Mouse (Mus musculus): ENCODE data around the gene Pde6d. TPM values are rescaled to one million over a fixed set of nuclear protein-coding genes. Genes with fewer than 3 reads are reported as not detected.
"Not testable (repeated sequence)": the region's sequence is repeated elsewhere in the genome, so short reads cannot be mapped to it uniquely, and the experiment has no call there.

Pde6d gene
- polyA plus RNA-seq, 1 experiment from 2014 or later, result 44.0 TPM

DNA sequence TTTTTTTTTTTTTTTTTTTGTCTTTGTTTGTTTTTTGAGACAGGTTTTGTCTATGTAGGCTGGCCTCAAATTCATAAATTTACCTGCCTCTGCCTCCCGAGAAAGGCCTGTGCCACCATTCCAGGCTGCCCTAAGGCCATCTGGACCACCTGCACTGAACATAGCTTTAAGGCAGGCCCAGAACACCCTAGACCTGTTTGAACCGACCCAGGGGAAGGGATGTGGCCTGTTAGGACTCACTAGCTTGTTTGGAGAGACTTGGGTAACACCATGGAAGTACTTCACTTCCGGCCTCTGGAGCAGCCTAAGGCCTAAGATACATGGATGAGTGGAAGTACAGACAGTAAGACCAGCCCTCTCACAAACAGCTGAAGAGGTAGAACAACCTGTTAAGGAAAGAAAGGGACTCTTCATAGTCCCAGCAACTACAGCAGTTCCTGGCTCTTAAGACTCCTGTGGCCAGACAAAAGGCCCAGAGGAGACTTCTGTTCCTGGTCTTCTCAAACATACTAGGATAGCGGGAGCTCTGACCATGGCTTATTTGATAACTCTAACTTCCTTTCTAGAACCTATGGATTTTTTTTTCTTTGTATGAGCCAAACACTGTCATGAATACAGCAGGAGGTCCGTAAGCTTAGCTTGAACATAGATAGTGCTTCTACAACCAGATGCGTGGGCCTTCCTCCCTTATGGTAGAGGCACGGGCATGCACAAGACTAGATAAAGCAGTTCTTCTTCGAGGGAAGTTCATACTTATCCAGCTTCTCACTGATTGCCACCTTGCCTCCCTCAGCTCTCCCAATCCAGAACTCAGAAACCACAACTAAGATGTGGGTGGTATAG lies 58.4 kb downstream of the Pde6d start:
- peak overlapping the region; percentile 98 for H3K27ac ChIP-seq
- 43% methylated on average over 8 of the region's 8 CpGs for WGBS (ENCODE audit: insufficient replicate concordance)
- H3K4me2 ChIP-seq, result peak overlapping the region; percentile 93
- H3K4me1 ChIP-seq, result peaks cover 47% of the 10 kb centered on the region
- H3K9ac ChIP-seq, result peak overlapping the region; percentile 45; the same call in 1 of the 2 replicates
- H3K9me3 ChIP-seq (replicated peaks), result no peaks in the 10 kb centered on the region
- peaks cover 17% of the 10 kb centered on the region for H3K36me3 ChIP-seq
- H3K4me3 ChIP-seq, result no peak overlapping the region; the same call in 1 of the 2 replicates
- 0 out of 2 replicates have a peak, but pooled peaks cover 2% of the 10 kb centered on the region for H3K27me3 ChIP-seq (replicated peaks)
- ATAC-seq, result peak; percentile 23

DNA sequence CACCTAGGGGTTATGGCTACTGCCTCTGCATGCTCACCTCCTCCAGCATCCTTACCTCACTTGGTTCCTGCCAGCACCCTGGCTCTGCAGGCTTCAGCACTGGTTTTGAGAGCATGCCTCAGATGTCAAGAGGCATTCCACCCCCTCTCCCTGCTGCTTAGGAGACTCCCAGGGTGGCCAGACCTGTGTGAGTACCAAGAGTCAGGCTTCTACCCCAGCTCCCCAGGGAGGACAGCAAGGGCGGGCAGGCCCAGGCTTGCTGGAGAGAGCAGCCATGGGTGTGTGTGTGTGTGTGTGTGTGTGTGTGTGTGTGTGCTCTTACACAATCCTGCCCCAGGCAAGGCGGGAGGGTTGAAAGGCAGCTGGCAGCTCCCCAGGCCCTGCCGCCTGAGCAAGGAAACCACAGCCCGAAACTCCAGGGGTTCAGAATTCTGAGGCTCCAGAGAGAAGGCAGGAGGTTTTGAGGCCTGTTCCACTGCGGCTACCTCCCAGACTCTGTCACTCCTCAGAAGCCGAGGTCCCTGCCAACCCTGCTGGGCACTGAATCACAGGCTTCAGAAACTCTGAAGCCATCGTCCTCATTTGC lies 60.0 kb downstream of the Pde6d start:
- Histone ChIP-seq H3K36me3 (0 out of 2 replicates have a peak, but pooled peaks cover 2% of the 10 kb centered on the region), H3K27me3 (replicated peaks) (0 out of 2 replicates have a peak, but pooled peaks cover 5% of the 10 kb centered on the region), H3K4me2 (no peak overlapping the region), H3K4me1 (peaks cover 42% of the 10 kb centered on the region), H3K4me3 (no peak overlapping the region), H3K27ac (peak overlapping the region; percentile 47), H3K9ac (no peak overlapping the region), H3K9me3 (replicated peaks) (no peaks in the 10 kb centered on the region)
- 68% methylated on average over 7 of the region's 7 CpGs for WGBS (ENCODE audit: insufficient replicate concordance)
- no peak for ATAC-seq

DNA sequence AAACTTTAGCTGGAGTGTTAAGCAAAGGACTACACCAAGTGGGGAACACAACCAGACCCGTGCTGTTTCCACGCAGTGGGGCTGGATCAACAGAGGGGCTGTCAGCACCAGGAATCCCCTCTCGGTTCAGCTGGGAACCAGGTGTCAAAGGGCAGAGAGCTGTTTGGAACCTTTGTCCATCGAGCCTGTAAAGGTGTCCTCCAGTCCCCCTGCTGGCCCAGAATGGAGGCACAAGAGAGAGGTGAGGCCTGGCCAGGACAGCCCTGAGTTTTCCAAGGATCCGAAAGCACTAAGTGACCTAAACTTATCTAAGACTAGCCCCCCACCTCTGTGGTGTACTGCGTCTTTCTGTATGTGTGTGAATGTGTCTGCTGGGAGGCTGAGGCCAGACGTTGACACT lies 62.1 kb downstream of the Pde6d start:
- Histone ChIP-seq H3K27me3 (replicated peaks) (0 out of 2 replicates have a peak, but pooled peaks cover 5% of the 10 kb centered on the region), H3K4me2 (no peak overlapping the region), H3K4me1 (peaks cover 37% of the 10 kb centered on the region), H3K36me3 (no peaks in the 10 kb centered on the region), H3K9me3 (replicated peaks) (no peaks in the 10 kb centered on the region), H3K4me3 (no peak overlapping the region), H3K27ac (no peak overlapping the region), H3K9ac (no peak overlapping the region)
- 34% methylated on average over 7 of the region's 7 CpGs for WGBS (ENCODE audit: insufficient replicate concordance)
- ATAC-seq, result no peak

DNA sequence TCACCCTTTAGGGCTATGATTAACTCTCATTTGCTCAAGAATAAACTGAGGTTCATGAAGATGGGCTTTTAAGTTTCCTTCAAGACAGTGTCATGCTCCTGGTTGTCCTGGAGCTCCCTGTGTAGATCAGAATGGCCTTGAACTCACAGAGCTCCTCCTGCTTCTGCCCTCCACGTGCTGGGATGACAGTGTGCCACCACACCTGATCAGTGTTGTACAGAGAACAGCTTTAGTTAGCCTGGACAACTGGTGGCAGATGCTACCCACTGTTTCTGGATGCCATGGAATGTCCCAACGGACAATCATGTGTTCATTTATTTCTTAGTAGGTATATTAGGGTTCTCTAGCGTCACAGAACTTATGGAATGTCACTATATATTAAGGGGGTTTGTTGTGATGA lies 65.4 kb downstream of the Pde6d start:
- H3K4me1 ChIP-seq, result peaks cover 11% of the 10 kb centered on the region
- H3K4me3 ChIP-seq, result no peak overlapping the region
- H3K4me2 ChIP-seq, result no peak overlapping the region
- no peak overlapping the region for H3K9ac ChIP-seq
- WGBS (ENCODE audit: insufficient replicate concordance), result 61% methylated on average over 3 of the region's 3 CpGs
- H3K36me3 ChIP-seq, result no peaks in the 10 kb centered on the region
- H3K27ac ChIP-seq, result no peak overlapping the region
- H3K9me3 ChIP-seq (replicated peaks), result no peaks in the 10 kb centered on the region
- ATAC-seq, result no peak
- H3K27me3 ChIP-seq (replicated peaks), result 0 out of 2 replicates have a peak, but pooled peaks cover 5% of the 10 kb centered on the region

DNA sequence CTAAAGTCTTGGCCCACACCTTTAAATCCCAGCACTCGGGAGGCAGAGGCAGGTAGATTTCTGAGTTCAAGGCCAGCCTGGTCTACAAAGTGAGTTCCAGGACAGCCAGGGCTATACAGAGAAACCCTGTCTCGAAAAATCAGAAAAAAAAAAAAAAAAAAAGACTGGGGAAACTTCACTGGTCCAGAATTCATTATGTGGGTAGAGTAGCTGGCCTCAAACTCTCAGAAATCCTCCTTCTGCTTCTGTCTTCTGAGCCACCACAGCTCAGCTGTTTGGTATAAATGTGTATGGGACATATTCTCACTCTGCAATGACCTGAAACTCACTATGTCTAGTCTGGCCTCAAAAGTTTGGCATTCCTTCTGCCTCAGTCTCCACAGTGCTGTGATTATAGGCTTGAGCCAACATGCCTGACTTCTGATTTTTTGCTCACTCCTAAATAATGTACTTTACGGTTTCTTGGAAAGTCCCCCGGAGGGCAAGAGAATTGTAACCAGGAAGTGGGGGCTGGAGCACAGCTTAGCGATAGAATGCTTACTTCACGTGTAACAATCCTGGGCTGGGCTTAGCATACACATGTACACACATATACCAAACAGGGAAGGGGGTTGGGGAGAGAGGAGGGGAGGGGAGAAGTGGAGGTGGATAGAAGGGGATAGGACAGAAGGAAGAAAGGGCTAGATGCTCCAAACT lies 66.6 kb downstream of the Pde6d start:
- Histone ChIP-seq H3K27ac (no peak overlapping the region), H3K36me3 (no peaks in the 10 kb centered on the region), H3K4me1 (peaks cover 23% of the 10 kb centered on the region), H3K27me3 (replicated peaks) (0 out of 2 replicates have a peak, but pooled peaks cover 5% of the 10 kb centered on the region), H3K4me3 (no peak overlapping the region), H3K4me2 (no peak overlapping the region), H3K9ac (no peak overlapping the region), H3K9me3 (replicated peaks) (no peaks in the 10 kb centered on the region)
- 51% methylated on average over 6 of the region's 6 CpGs for WGBS (ENCODE audit: insufficient replicate concordance)
- no peak for ATAC-seq

DNA sequence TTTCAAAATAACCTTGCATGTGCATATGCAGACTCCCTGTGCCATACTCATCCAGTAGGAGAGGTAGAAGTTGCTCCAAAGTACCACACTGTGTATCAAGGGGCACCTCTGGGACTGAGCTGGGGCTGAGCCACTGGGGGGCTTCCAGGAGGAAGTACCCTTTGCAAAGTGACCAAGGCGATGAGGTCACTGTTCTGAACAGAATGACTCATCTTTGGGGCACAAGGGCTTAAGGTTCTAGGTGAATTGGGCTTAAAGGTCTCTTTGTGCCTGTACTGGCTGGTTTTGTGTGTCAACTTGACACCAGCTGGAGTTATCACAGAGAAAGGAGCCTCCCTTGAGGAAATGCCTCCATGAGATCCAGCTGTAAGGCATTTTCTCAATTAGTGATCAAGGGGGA lies 69.4 kb downstream of the Pde6d start:
- 46% methylated on average over 1 of the region's 1 CpGs for whole genome bisulfite sequencing (ENCODE audit: insufficient replicate concordance)
- H3K27ac ChIP-seq; H3K27me3 ChIP-seq (replicated peaks); H3K9me3 ChIP-seq (replicated peaks); H3K4me3 ChIP-seq; H3K9ac ChIP-seq; H3K4me2 ChIP-seq; ATAC-seq; H3K36me3 ChIP-seq: not testable (repeated sequence)
- peaks cover 31% of the 10 kb centered on the region for H3K4me1 ChIP-seq

DNA sequence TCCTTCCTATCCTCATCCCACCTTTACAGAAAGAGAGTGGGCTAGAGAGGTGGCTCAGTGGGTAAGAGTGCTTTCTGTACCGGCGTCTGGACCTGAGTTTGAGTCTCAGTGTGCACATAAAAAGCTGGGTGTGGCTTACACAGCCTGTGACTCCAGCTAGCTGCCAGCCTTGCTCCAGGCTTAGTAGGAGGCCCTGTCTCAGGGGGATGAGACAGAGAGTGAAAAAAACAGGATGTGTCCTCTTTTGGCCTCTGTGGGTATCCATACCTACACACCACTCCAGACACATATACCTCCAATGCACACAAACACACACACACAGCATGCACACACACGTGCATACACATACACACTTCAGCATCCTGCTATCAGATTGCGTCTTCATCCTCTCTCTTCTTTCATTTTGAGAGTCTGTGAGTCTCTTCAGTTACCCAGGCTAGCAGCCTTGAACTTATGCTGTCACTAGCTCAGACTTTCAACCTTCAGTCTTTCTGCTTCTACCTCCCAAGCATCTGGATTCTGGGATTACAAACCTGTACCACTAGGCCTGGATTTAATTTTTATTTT lies 70.2 kb downstream of the Pde6d start:
- Histone ChIP-seq H3K9ac (no peak overlapping the region), H3K4me3 (no peak overlapping the region), H3K4me1 (peaks cover 31% of the 10 kb centered on the region), H3K4me2 (no peak overlapping the region), H3K27me3 (replicated peaks) (no peaks in the 10 kb centered on the region), H3K27ac (no peak overlapping the region), H3K9me3 (replicated peaks) (no peaks in the 10 kb centered on the region), H3K36me3 (no peaks in the 10 kb centered on the region)
- ATAC-seq, result no peak
- 75% methylated on average over 4 of the region's 4 CpGs for WGBS (ENCODE audit: insufficient replicate concordance)

DNA sequence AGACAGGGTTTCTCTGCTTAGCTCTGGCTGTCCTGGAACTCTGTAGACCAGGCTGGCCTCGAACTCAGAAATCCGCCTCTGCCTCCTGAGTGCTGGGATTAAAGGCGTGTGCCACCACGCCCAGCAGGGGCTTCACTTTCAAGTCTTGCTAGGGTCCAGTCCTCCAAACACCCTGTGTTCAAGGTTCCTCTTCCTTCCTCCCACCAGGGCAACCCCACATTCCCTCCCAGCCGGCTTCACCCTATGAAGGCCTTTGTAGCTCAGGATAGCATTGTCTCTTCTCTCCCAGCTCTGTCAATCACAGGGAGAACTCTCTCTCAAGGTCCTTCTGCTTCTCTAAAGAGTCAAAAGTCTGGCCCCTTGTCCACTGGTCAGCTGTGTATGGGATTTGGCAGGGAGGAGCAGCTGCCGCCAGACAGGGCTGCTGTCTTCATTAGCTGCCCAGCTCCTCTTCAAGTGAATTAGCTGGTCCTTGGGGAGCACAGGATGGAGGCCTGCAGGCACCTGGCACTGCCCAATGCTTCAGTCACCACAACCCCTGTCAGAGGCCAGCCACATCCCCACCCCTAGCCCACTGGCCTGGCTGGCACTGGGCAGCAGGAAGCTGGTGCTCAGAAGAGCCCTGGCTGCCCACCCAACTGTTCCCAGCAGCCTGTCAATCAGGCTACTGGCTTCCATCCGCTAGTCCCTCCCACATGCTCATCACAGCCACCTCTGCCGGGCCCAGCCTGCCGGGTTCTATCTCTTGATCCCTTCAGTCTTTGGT lies 71.6 kb downstream of the Pde6d start:
- Histone ChIP-seq H3K27ac (no peak overlapping the region), H3K36me3 (no peaks in the 10 kb centered on the region)
- no peak for ATAC-seq

DNA sequence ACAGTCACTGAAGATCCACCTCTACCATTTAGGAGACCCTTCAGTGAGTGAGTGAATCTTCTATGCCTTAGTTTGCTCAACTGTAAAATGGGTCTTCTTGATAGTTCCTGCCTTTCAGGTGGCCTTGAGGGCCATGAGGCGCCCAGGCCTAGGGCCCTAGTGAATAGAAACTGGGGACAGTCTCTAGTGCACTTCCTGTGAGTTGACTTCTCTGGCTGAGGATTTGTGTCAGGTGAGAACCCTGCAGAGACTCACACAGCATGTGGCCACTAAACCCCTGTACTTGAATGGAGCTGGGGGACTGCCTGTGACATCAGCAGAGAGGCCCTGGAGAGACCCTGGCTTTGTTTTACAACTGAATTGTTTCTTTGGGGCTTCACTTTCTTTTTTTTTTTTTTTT lies 72.2 kb downstream of the Pde6d start:
- no peak for ATAC-seq
- Histone ChIP-seq H3K36me3 (no peaks in the 10 kb centered on the region), H3K9me3 (replicated peaks) (no peaks in the 10 kb centered on the region), H3K4me1 (peaks cover 45% of the 10 kb centered on the region), H3K27me3 (replicated peaks) (no peaks in the 10 kb centered on the region), H3K4me2 (no peak overlapping the region), H3K4me3 (no peak overlapping the region), H3K27ac (no peak overlapping the region), H3K9ac (no peak overlapping the region)
- 77% methylated on average over 1 of the region's 1 CpGs for WGBS (ENCODE audit: insufficient replicate concordance)

More for the DNA sequence above, 71.6 kb downstream of the Pde6d start:
- H3K4me3 ChIP-seq, result no peak overlapping the region
- 49% methylated on average over 9 of the region's 9 CpGs for WGBS (ENCODE audit: insufficient replicate concordance)
- H3K4me2 ChIP-seq, result no peak overlapping the region
- H3K4me1 ChIP-seq, result peaks cover 39% of the 10 kb centered on the region
- H3K9ac ChIP-seq, result no peak overlapping the region
- H3K27me3 ChIP-seq (replicated peaks), result no peaks in the 10 kb centered on the region
- no peaks in the 10 kb centered on the region for H3K9me3 ChIP-seq (replicated peaks)

DNA sequence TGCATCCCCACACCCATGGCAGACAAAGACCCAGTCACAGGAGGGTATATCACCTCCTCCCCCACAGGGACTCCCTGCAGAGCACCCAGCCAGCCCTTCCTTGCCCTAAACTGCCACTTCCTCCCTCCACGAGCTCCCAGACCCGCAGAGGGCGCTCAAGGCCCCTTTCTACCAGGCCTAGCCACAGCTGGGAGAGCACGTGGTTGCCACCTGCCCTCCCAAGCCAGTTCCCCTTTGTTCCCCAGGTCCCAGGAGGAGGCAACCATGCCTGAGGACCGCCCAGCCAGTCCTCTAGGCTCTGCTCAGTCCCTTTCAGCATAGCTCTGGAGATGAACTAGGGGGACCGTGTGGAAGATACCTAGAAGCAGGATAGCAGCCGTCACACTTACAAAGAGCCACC lies 73.0 kb downstream of the Pde6d start:
- peak overlapping the region; percentile 51; the same call in 1 of the 2 replicates for H3K9ac ChIP-seq
- H3K36me3 ChIP-seq, result no peaks in the 10 kb centered on the region
- H3K27ac ChIP-seq, result peak overlapping the region; percentile 60; the same call in 1 of the 2 replicates
- no peaks in the 10 kb centered on the region for H3K9me3 ChIP-seq (replicated peaks)
- ATAC-seq, result peak; percentile 70
- H3K27me3 ChIP-seq (replicated peaks), result no peaks in the 10 kb centered on the region
- peaks cover 53% of the 10 kb centered on the region for H3K4me1 ChIP-seq
- WGBS (ENCODE audit: insufficient replicate concordance), result 9% methylated on average over 7 of the region's 7 CpGs
- H3K4me2 ChIP-seq, result peak overlapping the region; percentile 15; the same call in 1 of the 2 replicates
- no peak overlapping the region for H3K4me3 ChIP-seq

DNA sequence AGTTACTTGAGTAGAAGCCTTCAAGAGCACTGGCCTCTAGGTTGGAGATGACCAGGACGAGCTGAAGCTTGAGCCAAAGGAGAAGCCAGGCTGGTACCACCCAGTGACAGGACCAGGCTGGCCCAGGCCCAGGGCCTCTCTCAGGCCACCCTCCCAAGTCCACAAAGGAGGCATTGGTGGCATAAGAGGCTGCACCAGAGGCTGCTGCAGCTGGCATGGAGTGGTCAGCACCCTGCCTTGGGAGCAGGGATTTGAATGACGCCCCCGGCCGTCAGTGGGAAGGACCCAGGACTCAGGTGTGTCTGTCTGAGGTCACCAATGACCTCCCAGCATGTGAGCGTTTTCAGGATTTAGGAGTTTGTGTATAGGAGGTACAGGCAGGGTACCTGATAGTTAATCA lies 74.6 kb downstream of the Pde6d start:
- H3K4me3 ChIP-seq, result no peak overlapping the region
- H3K4me1 ChIP-seq, result peaks cover 68% of the 10 kb centered on the region
- H3K9me3 ChIP-seq (replicated peaks), result no peaks in the 10 kb centered on the region
- H3K27ac ChIP-seq, result no peak overlapping the region
- 79% methylated on average over 5 of the region's 5 CpGs for WGBS (ENCODE audit: insufficient replicate concordance)
- no peak overlapping the region for H3K9ac ChIP-seq
- no peak overlapping the region for H3K4me2 ChIP-seq
- ATAC-seq, result no peak
- H3K27me3 ChIP-seq (replicated peaks), result peaks cover 8% of the 10 kb centered on the region
- H3K36me3 ChIP-seq, result no peaks in the 10 kb centered on the region

All from liver, embryonic 12.5 days (tissue).